Mouse (Mus musculus): ENCODE measurements around the gene Stk40. TPM values are rescaled to one million over a fixed set of nuclear protein-coding genes. Genes with fewer than 3 reads are reported as not detected.
A peak's percentile ranks its signal among the peaks of the same experiment; 100 is the strongest.

The Stk40 gene
- total RNA-seq, 2 experiments from 2014 or later: 27.4 to 30.4 TPM

DNA sequence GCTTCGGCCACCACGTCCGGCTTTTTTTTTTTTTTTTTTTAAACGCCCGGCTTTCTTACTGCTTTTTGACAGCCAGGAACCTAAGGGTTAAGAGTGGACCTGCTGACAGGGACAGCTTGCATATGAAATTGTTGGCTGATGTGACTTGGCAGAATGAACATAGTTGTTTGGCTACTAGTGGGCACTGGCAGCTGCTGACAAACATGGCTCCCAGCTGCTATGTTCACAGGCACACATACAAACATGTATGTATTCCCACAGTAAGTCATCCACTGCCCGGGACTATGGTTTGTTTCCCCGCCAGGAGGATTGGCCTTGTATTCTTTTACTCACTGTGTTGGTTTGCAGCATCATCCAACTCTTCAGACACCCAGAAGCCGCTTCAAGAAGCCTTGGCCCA lies 13.4 kb downstream of the Stk40 start:
- intact Hi-C loops (cut with DNase I): no loop called here
- no peak for DNase-seq (ENCODE audit: low spot score in 2 of 2)

DNA sequence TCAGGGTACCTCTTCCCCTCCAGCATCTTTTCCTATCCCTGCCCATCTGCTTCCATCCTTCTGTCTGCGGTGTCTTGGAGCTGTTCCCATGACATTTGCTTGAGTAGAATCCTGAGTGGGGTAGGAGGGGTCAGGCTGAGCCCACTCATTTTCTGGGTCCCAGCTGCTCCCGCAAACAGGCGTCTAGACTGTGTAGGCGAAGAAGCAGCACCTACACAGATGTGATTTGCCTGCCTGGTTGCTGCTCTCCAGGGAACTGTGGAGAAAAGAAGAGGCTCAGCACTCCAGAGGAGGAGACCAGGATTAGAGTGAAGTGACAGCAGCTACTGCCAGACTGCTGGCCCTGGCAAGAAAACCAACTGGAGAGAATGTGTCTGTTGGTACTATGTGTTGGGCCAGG lies 14.9 kb downstream of the Stk40 start:
- intact Hi-C loops (cut with DNase I): no loop called here
- DNase-seq (ENCODE audit: low spot score in 2 of 2): peak; percentile 65 to 76

DNA sequence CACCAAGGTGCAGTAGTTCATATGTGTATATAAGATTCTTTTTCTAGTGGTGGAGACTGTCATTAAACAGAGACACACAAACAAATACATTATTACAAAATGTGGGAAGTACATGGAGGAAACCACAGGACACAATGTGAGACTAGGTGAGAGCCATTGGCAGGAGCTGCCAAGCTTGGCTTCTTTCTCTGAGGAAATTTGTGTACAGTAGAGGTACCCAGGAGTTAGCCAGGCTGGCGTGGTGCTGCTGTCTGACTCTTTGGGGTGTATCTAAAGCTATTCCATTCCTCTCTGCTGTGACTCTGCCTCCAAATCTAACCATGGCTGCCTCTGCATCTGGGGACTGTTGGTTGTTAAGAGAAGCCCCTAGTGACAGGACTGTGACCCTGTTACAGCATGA lies 15.3 kb downstream of the Stk40 start:
- intact Hi-C loops (cut with DNase I): no loop called here

DNA sequence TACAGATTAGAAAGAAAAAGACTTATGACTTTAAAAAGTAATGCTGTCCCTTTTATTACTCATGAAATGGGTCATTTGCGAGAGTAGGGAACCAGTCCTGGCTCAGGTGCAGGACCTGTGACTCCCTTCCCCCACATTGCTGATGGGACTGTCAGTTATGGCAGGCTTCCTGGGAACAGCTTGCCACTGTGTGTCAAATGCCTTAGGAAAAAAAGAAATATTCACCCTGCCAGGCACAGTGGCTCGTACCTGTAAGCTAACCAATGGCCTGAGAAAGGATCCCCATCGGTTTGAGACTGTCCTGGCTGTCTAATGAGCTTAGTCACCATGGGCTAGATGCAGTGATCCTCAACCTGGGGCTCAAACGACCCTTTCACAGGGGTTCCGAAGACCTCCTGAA lies 16.3 kb downstream of the Stk40 start:
- intact Hi-C loops (cut with DNase I): loop anchor here (5.0 kb wide), 1 partner anchor 37 kb away; no protein-coding TSS in a partner anchor
- DNase-seq (ENCODE audit: low spot score in 2 of 2): no peak

More for the DNA sequence above, 15.3 kb downstream of the Stk40 start:
- no peak for DNase-seq (ENCODE audit: low spot score in 2 of 2)

DNA sequence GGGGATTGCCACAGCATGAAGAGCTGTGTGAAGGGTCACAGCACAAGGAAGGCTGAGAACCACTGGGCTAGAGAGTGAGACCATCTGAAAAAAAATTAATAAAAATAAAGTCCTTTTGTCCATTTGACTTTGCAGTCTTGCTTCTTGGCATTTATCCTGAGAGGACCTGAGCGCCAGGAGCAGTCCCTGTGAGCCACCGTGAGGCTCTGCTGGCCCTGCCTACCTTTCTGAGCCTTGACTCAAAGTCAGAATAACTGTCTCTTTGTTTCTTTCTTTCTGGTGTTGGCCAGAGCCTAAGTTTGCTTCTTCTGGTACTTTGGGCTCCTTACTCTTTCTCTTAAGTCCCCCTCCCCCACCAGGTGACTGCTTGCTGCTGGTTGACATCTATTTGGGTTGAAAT lies 16.7 kb downstream of the Stk40 start:
- DNase-seq (ENCODE audit: low spot score in 2 of 2): no peak
- intact Hi-C loops (cut with DNase I): loop anchor here (5.0 kb wide), 1 partner anchor 37 kb away; no protein-coding TSS in a partner anchor

DNA sequence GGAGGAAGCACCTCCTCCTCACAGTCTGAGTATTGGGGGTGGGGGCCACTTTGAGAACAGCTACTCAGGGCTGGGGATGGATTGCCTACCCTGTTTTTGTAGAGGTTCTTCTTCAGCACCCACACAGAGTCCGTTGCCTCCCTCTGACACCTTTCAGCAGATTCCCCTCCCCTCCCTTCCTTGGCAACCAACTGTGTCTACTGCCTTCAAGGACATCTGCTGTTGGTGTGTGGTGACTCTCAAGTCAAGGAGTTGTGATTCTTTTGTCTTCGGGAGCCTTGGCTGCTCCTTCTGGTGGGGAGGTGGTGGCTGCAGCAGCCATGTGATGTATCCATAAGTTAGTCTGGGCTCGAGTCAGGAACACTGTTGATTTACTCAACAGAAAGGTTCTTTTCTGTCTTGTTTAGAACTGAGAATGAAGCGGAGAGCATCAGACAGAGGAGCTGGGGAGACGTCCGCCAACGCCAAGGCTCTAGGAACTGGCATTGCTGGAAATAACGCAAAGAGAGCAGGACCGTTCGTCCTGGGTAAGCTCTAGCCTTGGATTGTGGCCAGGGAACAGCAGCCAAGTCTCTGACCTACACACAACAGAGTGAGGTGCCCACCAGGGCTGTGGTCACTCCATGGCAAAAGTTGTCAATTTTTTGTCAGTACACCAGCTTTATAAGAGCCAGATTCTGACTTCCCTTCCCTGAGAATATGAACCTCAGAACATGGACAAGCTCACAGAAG lies 19.7 kb downstream of the Stk40 start:
- intact Hi-C loops (cut with DNase I): loop anchor here (5.0 kb wide), 1 partner anchor 34 kb away; no protein-coding TSS in a partner anchor
- peak in 1 of 2 experiments; percentile 41 for DNase-seq (ENCODE audit: low spot score in 2 of 2)

DNA sequence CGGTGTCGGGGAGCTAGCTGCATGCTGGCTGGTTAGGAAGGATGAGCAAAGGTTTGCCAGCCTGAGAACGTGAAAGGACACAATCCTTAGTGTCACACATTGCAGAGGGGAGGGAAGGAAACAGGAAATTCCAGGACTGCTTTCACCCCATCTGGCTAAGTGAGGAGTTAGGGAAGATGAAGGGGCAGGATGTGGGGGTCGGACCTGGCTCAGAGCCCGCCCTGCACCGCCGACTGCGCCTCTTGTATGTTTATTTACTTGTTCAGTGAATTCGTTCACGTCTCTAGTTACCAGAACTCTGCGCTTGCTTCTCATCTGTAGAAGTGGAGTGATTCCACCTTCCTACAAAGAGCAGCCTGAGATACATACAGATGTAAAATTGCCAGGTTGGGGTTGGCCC lies 26.7 kb downstream of the Stk40 start:
- DNase-seq (ENCODE audit: low spot score in 2 of 2): no peak
- intact Hi-C loops (cut with DNase I): no loop called here

DNA sequence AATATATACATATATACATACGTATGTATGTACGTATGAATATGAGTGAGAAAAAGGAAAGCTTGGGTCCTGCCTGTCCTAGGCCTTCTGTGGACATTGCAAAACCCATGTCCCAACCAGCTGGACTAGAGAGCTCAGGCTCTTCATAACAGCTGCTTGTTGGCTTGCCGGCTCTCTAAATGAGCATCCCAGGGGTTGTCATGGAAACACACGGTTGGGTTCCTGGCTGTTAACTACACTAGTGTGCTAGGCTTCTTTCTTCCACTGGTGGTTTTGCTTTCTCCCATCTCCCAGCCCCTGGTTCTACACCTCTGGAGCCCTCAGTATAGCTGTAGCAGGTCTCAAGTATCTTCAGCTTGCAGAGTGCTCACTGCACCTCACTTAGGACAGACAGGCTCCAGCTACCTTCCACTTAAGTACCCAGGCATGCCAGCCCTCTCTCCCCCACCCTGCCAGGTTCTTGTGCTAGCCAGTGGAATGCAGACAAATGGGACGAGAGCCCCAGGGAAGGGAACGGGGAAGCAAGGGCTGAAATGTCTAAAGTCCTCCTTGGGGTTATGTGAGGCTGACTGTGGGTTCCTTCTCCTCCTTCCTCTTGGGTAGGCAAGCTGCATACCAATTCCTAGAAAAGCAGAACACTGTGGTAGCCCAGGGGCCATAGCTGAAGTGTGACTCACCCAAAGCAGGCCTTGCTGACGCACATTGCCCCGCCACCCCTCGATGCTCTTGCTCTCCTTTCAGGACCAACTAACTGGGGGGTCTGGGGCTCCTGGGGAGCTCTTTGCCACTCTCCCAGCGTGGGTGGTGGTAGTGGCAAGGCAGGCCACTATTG lies 27.7 kb downstream of the Stk40 start:
- intact Hi-C loops (cut with DNase I): no loop called here
- no peak for DNase-seq (ENCODE audit: low spot score in 2 of 2)

DNA sequence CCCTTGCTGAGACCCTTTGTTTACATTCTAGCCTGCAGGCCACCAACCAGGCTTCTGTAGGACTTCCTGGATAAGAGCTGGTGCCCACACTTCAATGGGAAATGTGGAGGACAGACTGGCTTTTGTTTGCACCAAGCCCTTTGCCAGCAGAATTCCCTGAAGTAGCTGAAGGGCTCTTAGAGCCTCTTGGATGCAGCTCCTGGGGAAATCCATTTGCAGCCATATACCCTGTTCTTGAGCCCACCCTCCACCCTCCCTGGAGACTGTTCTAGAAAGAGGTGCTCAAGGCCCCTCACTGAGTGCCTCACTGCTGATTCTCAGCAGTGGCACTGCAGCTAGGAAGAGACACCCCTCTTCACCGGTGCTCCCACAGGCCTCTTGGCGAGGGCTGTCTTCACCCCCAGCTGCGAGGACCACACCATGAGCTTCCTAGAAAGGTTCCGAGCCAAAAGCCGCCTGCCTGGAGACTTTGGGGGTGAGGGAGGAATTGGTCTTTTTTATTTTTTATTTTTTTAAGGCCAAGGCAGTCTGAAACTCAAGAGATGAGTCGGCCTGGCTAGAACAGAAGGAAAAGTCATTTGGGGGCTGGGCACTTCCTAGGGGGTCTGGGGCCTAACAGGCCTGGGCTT lies 29.0 kb downstream of the Stk40 start:
- intact Hi-C loops (cut with DNase I): no loop called here

DNA sequence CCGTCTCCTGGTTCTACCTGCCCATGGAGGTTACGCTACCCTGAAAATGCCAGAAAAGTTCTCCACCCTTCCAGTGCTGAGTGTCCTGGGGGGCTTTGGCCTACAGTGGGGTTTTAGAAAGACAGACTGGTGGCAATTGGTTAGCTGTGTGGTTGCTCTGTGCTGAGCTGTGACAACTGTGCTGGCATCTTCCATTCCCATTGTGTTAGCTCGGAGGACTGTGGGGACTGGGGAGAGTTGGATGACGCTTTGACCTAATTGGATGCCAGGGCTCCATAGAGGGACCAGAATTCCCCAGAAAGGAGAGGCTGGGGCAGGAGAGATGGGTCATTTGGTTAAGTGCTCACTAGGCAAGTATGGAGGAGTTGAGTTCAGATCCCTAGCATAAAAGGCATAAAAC lies 30.5 kb downstream of the Stk40 start:
- DNase-seq (ENCODE audit: low spot score in 2 of 2): no peak
- intact Hi-C loops (cut with DNase I): no loop called here

More for the DNA sequence above, 29.0 kb downstream of the Stk40 start:
- DNase-seq (ENCODE audit: low spot score in 2 of 2): no peak

DNA sequence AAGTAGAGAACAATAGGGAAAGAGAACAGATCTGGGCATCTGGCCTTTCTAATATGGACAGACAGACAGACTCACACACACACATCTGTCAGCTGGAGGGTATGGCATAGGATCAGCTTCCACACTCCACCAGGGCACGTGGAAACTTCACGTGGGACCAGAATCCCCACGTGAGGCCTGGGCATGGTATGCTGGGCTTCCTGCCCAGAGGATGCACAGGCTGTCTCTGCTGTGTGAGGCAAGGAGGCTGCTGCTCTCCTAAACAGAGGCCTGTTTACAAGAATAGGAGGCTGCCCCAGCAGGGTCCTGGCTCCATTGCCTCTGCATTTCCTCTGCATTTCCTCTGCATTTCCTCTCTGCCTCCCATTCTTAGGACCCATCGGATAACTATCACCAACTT lies 30.9 kb downstream of the Stk40 start:
- no peak for DNase-seq (ENCODE audit: low spot score in 2 of 2)
- intact Hi-C loops (cut with DNase I): no loop called here

DNA sequence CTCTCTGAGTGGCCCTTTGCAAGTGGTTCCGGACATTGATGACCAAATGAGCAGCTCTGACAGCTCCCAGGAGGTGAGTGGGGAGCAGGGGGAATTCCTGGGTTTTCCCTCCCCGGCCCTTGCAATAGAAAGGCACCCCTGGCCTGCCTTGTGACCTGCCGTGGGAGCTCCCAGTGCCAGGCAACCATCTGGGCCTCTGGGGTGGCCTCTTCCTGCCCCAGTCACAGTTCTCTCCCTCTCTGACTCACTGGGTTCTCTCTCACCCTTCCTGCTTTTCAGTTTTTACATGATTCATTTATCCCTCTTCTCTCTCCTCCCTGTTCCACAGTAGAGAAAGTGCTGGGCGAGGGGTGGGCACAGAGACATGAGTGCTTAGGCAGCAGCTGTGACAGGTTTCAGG lies 34.0 kb downstream of the Stk40 start:
- no peak for DNase-seq (ENCODE audit: low spot score in 2 of 2)
- intact Hi-C loops (cut with DNase I): no loop called here

DNA sequence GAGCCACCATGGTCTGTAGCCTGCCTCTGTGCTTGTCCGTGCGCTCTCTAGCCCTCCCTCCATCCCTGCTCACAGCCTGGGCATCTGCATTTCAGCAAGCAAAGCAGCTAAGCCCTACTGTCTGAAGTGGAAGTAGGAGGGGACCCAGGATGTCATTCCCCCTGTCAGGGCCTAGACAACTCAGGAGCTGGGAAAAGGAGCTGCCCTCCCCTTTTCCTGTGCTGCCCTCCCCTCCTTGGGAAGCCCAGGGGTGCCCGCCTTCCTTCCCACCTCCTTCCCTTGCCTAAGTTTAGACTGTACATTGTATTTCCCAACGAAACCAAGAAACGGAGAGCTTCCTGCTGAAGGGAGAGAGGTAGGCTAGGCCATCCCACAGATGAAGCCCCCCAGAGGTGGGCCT lies 37.3 kb downstream of the Stk40 start:
- no peak for DNase-seq (ENCODE audit: low spot score in 2 of 2)
- intact Hi-C loops (cut with DNase I): no loop called here

DNA sequence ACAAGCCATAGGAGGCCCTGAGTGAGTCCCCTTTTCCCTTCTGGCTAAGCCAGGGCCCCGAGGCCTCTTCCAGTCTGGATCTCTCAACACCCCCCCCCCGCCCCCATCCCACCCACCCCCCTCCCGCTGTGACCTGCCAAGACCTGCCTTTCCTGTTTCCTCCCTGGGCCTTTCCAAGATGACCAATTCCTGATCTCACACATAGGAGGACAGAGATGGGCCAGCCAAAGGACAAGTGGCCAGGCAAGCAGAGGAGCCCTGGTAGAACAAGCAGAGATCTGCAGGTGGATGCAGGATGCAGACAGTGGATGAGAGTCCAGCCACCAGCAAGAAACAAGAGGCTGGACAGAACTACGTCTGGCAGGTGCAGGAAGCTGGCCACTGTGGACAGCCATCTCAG lies 41.6 kb downstream of the Stk40 start:
- no peak for DNase-seq (ENCODE audit: low spot score in 2 of 2)
- intact Hi-C loops (cut with DNase I): no loop called here

DNA sequence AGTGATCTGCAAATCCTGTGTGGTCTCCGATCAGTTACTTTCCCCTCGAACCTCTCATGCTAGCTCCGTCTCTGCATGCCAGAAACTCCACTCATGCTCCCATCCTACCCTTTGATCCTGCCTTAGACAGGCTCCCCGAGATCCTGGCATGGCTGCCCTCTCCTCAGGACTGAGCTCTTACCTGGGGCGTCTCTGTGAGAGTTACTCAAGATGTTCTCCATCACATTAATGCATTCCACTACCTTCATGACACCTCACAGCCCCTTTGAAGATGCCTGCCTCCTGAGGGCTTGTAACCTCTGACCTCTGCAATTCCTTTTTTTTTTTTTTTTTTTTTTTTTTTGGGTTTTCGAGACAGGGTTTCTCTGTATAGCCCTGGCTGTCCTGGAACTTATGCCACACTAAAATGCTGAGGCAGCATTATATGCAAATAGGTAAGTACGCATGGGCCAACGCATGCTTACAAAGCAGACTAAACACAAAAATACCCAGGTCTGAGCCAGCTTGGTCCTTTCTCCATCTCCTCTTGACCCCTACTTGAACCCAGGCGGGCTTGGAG lies 43.3 kb downstream of the Stk40 start:
- no peak for DNase-seq (ENCODE audit: low spot score in 2 of 2)
- intact Hi-C loops (cut with DNase I): no loop called here

DNA sequence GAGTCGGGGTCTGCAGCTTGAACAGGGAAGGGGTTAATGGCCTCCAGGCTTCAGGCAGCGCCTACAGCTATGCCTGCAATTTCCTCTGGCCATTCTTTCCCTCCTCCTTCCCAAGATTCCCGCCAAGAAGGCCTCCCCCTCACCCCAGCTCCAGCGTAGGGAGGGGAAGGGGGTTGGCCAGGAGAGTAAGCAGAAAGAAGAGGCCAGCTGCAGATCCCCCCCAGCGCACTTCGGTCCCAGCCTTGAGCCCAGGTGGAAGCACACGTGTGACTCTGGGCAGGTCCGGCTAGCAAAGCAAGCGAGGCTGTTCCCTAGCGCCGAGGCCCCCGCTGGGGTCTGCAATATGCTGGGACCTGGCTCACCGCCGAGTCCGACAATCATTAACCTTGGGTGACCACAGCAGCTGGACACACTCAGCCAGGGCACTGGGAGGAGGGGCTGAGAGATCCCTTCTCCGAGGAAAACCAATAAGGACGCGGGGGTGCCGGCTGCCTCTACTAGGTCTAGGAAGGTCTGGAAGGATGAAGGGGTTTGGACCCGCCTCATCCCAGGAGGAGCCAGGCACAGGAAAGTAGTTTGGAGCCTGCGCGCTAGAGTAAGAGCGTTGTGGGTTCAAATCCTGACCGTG lies 43.9 kb downstream of the Stk40 start, which contains the start of gene Eva1b:
Gene Eva1b, plus strand, starts transcription at position 212 of the 628 bp plus-strand sequence.
- DNase-seq (ENCODE audit: low spot score in 2 of 2): no peak
- intact Hi-C loops (cut with DNase I): no loop called here

DNA sequence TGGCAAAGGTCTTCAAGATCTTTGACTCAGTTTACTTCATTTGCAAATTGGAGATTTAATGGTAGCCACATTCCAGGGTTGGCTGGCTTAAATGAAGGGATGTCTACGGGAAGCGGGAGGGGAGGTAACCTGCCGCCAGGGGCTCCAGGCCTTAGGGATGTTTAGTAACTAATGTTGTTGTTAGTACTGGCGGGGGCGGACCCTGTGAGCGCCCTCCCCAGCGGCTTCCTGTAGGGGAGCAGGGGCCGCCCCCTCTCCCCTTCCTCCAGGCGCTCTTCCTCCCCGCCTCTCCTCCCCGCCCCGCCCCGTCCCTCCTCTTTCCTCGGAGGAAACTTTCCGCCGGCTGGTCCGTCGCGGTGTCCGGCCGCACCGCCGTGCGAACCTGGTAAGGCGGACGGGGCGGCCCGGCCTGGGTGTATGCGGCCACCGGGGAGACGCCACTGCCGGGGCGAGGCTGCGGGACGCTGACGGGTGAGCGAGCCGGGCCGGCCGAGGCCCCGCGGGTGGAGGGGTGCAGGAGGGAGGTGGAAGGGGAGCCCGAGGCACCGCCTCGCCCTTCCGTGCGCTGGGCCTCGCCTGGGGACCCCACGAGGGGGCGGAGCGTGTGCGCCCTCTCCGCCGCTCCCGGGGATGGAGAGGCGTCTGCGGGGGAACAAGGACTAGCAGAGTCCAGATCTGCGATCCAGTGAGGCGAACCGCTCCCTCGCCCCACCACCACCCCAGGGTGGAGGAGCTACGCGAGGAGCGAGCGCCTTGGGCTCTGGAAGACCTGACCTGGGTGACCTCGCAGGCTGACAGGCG lies 44.6 kb downstream of the Stk40 start:
- no peak for DNase-seq (ENCODE audit: low spot score in 2 of 2)
- intact Hi-C loops (cut with DNase I): no loop called here

DNA sequence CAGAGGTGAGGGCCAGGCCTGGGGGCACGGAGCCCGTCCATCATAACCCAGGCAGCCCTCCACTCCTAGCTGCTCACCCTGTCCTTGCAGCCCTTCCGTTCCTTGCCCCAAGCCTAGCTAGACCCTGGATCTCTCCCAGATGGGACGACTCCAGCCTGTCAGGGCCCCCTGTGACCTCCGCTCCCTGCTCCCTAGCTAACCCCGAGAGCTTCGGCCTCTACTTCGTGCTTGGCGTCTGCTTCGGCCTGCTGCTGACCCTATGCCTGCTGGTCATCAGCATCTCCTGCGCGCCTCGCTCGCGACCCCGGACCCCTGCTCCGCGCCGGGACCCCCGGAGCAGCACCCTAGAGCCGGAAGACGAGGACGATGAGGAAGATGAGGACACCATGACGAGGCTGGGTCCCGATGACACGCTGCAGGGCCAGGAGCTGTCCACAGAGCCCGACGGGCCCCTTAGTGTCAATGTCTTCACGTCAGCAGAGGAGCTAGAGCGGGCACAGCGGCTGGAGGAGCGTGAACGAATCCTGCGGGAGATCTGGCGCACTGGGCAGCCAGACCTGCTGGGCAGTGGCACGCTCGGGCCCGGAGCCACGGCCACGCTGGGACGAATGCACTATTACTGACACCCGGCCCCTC lies 45.4 kb downstream of the Stk40 start:
- no peak for DNase-seq (ENCODE audit: low spot score in 2 of 2)
- intact Hi-C loops (cut with DNase I): no loop called here
